Mouse (Mus musculus): ENCODE results near the gene Ythdf2. TPM values are rescaled to one million over a fixed set of nuclear protein-coding genes. Genes with fewer than 3 reads are reported as not detected.
A peak's percentile ranks its signal among the peaks of the same experiment; 100 is the strongest.

Gene Ythdf2
- polyA plus RNA-seq (2015; fragmentation: Nextera tagmentation; extraction: Ambion mirVana), result 26.9 and 27.6 TPM in 2 replicates

DNA sequence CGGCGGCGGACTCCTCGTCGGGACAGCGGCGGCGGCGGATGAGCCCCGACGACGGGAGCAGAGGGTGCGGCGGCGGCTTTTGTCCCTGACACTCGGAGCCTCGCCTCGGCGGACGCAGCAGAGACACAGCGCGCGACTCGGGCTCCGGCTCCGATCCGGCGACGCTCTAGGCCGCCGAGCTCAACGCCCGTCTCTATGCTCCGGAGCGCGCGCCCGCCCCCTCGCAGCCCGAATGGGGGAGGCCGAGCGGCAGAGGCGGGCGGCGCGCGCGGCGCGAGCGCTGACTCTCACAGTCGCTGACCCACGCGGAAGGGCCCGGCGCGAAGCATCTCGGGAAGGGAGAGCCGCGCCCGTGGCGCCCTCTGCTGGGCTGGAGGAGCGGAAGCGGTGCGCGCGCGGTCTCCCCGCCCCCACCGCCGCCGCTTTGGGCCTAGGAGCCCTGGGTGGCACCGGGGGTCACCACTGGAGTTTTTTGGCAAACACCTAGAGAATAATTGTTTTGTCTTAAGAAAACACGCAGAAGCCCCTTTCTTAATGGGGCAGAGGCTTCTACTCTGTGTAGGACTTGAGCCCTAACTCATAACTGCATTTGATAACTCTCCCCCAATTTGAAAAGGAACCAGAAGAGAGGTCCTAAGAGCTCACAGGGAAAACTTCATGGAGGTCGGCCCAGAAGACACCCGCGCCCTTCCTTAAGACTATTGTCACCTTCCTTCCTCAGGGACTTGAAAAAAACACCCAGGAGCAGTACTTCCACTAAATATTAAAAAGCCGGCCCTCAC is at the start of gene Ythdf2:
Gene Ythdf2, minus strand, starts transcription at position 351 of the 782 bp plus-strand sequence.
- 2% methylated on average over 71 of the region's 78 CpGs for WGBS (ENCODE audit: insufficient replicate concordance)
- TF ChIP-seq CTCF (IDR thresholded peaks at IDR 0.05; ENCODE audit: low read depth) (peak; percentile 92), EP300 (IDR thresholded peaks at IDR 0.05; ENCODE audit: low read depth) (no peak)
- DNase-seq, result peak; percentile 99
- H3K27me3 ChIP-seq (ENCODE audit: insufficient read depth, low read length), result no peaks in the 10 kb centered on the region
- peaks cover 44% of the 10 kb centered on the region for H3K4me1 ChIP-seq (ENCODE audit: insufficient read depth)
- H3K36me3 ChIP-seq (replicated peaks; ENCODE audit: insufficient read depth, low read length), result peaks cover 17% of the 10 kb centered on the region
- peak within 1 kb of the TSS; percentile 100 for H3K9ac ChIP-seq (replicated peaks)
- no peaks in the 10 kb centered on the region for H3K9me3 ChIP-seq (ENCODE audit: low read length)
- H3K4me2 ChIP-seq (ENCODE audit: low read depth, low read length), result peak within 1 kb of the TSS; percentile 90
- peak within 1 kb of the TSS; percentile 100 for H3K4me3 ChIP-seq (ENCODE audit: low read depth, low read length)
- H3K27ac ChIP-seq (ENCODE audit: low read depth), result peak within 1 kb of the TSS; percentile 98
- peak; percentile 98 for ATAC-seq

DNA sequence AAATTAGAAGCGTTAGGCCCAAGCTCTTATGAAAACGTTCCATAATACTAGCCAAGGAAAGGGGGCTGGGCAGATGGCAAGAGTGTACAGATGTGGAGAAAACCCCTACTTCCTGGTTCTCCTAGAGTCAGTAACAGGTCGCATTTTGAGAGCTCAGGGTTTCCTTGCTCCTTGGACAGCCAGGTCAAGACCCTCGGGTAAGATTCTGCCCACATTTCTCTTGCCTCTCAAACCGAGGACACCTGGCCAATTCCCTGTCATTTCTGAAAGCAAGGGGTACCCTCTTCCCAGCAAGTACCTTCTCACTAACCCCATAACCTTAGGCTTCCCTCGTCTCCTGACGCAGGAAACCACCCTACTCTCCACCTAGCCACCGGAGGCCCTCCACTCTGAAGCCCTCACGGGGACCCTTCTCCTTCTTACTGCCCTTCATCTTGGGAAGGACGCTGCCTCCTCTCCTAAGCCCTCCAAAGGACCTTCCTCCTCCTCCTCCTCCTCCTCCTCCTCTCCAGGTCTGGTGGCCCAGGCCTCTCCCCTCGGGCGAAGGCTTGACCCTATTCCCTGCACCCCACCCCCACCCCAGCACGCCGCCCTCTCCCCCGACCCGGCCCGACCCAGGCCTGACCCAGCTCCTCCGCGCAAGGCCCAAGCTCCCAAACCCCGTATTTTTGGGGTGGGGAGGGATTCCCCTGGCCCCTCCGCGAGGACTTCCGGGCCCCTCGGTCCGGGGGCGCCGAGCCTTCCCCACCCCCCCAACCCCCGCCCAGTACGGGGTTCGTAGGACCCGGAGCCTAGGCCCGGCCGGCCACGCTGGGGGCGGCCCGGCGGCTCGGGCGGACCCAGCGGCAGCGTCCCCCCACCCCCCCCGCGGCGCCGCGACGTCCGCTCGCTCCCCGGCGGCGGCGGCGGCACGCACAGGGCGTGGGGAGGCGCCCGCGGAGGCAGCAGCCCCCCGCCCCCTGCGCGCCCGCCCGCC is 48.6 kb upstream of the Ythdf2 start:
- WGBS (ENCODE audit: insufficient replicate concordance), result 3% methylated on average over 20 of the region's 64 CpGs
- peak overlapping the region; percentile 90 for H3K4me2 ChIP-seq (ENCODE audit: low read depth, low read length)
- peak overlapping the region; percentile 87 for H3K9ac ChIP-seq (replicated peaks)
- H3K4me3 ChIP-seq (ENCODE audit: low read depth, low read length), result peak overlapping the region; percentile 76
- ATAC-seq (peak; percentile 88), DNase-seq (peak; percentile 80)
- H3K36me3 ChIP-seq (replicated peaks; ENCODE audit: insufficient read depth, low read length), result no peaks in the 10 kb centered on the region; the same call in 1 of the 2 replicates
- peaks cover 18% of the 10 kb centered on the region for H3K4me1 ChIP-seq (ENCODE audit: insufficient read depth)
- H3K27ac ChIP-seq (ENCODE audit: low read depth), result peak overlapping the region; percentile 94
- H3K9me3 ChIP-seq (ENCODE audit: low read length), result no peaks in the 10 kb centered on the region
- TF ChIP-seq CTCF (IDR thresholded peaks at IDR 0.05; ENCODE audit: low read depth), result no peak
- no peak for TF ChIP-seq EP300 (IDR thresholded peaks at IDR 0.05; ENCODE audit: low read depth)
- no peaks in the 10 kb centered on the region for H3K27me3 ChIP-seq (ENCODE audit: insufficient read depth, low read length)

- Histone ChIP-seq H3K9ac (replicated peaks) (no peak overlapping the region), H3K36me3 (replicated peaks; ENCODE audit: insufficient read depth, low read length) (no peaks in the 10 kb centered on the region; the same call in 1 of the 2 replicates), H3K4me1 (ENCODE audit: insufficient read depth) (peaks cover 19% of the 10 kb centered on the region), H3K27me3 (ENCODE audit: insufficient read depth, low read length) (no peaks in the 10 kb centered on the region), H3K4me2 (ENCODE audit: low read depth, low read length) (0 out of 2 replicates have a peak overlapping the region, but pooled peaks have one; percentile 90), H3K27ac (ENCODE audit: low read depth) (peak overlapping the region; percentile 56; the same call in 1 of the 2 replicates), H3K9me3 (ENCODE audit: low read length) (no peaks in the 10 kb centered on the region), H3K4me3 (ENCODE audit: low read depth, low read length) (no peak overlapping the region)
- 57% methylated on average over 4 of the region's 4 CpGs for WGBS (ENCODE audit: insufficient replicate concordance)
- DNase-seq (no peak), ATAC-seq (no peak)
- TF ChIP-seq EP300 (IDR thresholded peaks at IDR 0.05; ENCODE audit: low read depth) (no peak), CTCF (IDR thresholded peaks at IDR 0.05; ENCODE audit: low read depth) (no peak)
Measured at GRCm38 (mm10) chr4:132259248-132259647, 47.1 kb upstream of the Ythdf2 start.

DNA sequence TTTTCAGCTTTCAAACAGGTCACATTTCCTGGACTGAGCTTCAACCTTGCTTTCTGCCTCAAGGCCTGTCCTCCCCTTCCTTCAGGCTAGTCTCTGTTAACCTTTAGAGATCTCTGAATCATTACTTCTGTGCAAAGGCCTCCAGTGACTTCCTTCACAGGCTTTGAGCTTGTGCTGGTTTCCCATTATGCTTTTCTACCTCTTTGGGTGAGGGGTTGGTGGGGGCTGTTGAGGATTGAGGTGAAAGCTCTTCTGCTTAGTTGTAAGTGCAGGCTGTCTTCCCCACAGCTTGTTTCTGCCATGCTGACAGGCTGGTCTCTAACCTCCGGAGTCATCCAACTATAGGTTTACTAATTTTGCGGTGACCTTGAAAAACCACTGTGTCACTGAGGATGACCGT is 44.3 kb upstream of the Ythdf2 start:
- H3K9me3 ChIP-seq (ENCODE audit: low read length), result no peaks in the 10 kb centered on the region
- no peak overlapping the region for H3K4me3 ChIP-seq (ENCODE audit: low read depth, low read length)
- no peaks in the 10 kb centered on the region for H3K27me3 ChIP-seq (ENCODE audit: insufficient read depth, low read length)
- WGBS (ENCODE audit: insufficient replicate concordance), result 89% methylated on average over 3 of the region's 3 CpGs
- TF ChIP-seq EP300 (IDR thresholded peaks at IDR 0.05; ENCODE audit: low read depth) (no peak), CTCF (IDR thresholded peaks at IDR 0.05; ENCODE audit: low read depth) (no peak)
- no peak overlapping the region for H3K27ac ChIP-seq (ENCODE audit: low read depth)
- no peak for DNase-seq
- ATAC-seq, result no peak
- peaks cover 2% of the 10 kb centered on the region for H3K36me3 ChIP-seq (replicated peaks; ENCODE audit: insufficient read depth, low read length)
- peaks cover 25% of the 10 kb centered on the region for H3K4me1 ChIP-seq (ENCODE audit: insufficient read depth)
- no peak overlapping the region for H3K4me2 ChIP-seq (ENCODE audit: low read depth, low read length)
- no peak overlapping the region for H3K9ac ChIP-seq (replicated peaks)

DNA sequence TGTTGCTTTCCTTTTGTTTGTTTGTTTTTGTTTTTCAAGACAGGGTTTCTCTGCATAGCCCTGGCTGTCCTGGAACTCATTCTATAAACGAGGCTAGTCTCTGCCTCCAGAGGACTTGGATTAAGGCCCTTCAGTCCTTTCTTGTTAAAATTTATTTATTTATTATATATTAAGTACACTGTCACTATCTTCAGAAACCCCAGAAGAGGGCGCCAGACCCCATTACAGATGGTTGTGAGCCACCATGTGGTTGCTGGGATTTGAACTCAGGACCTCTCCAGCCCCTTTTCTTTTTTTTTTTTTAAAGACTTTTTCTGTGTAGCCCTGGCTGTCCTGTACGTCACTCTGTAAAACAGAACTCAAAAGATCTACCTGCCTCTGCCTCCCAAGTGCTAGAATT is 42.9 kb upstream of the Ythdf2 start:
- 82% methylated on average over 3 of the region's 3 CpGs for WGBS (ENCODE audit: insufficient replicate concordance)
- H3K4me1 ChIP-seq (ENCODE audit: insufficient read depth), result peaks cover 22% of the 10 kb centered on the region
- H3K36me3 ChIP-seq (replicated peaks; ENCODE audit: insufficient read depth, low read length), result peaks cover 15% of the 10 kb centered on the region
- H3K4me3 ChIP-seq (ENCODE audit: low read depth, low read length), result no peak overlapping the region
- no peaks in the 10 kb centered on the region for H3K9me3 ChIP-seq (ENCODE audit: low read length)
- H3K4me2 ChIP-seq (ENCODE audit: low read depth, low read length), result no peak overlapping the region
- TF ChIP-seq CTCF (IDR thresholded peaks at IDR 0.05; ENCODE audit: low read depth) (peak; percentile 36), EP300 (IDR thresholded peaks at IDR 0.05; ENCODE audit: low read depth) (no peak)
- no peak for ATAC-seq
- H3K27me3 ChIP-seq (ENCODE audit: insufficient read depth, low read length), result no peaks in the 10 kb centered on the region
- no peak overlapping the region for H3K27ac ChIP-seq (ENCODE audit: low read depth)
- no peak overlapping the region for H3K9ac ChIP-seq (replicated peaks)
- DNase-seq, result no peak

- Histone ChIP-seq H3K27me3 (ENCODE audit: insufficient read depth, low read length) (no peaks in the 10 kb centered on the region), H3K27ac (ENCODE audit: low read depth) (no peak overlapping the region), H3K36me3 (replicated peaks; ENCODE audit: insufficient read depth, low read length) (peaks cover 18% of the 10 kb centered on the region), H3K9ac (replicated peaks) (no peak overlapping the region), H3K4me1 (ENCODE audit: insufficient read depth) (peaks cover 15% of the 10 kb centered on the region), H3K4me2 (ENCODE audit: low read depth, low read length) (no peak overlapping the region), H3K4me3 (ENCODE audit: low read depth, low read length) (no peak overlapping the region), H3K9me3 (ENCODE audit: low read length) (no peaks in the 10 kb centered on the region)
- DNase-seq (no peak), ATAC-seq (0 out of 2 replicates have a peak, but pooled peaks have one; percentile 23)
- 44% methylated on average over 2 of the region's 2 CpGs for WGBS (ENCODE audit: insufficient replicate concordance)
- TF ChIP-seq CTCF (IDR thresholded peaks at IDR 0.05; ENCODE audit: low read depth), result no peak
- no peak for TF ChIP-seq EP300 (IDR thresholded peaks at IDR 0.05; ENCODE audit: low read depth)
Measured at GRCm38 (mm10) chr4:132253622-132254021, 41.5 kb upstream of the Ythdf2 start.

All from liver, postnatal 0 days (tissue).